Mouse (Mus musculus): ENCODE results near the gene Vamp9. TPM values are rescaled to one million over a fixed set of nuclear protein-coding genes. Genes with fewer than 3 reads are reported as not detected.
A peak's percentile ranks its signal among the peaks of the same experiment; 100 is the strongest.

Vamp9 gene
- 1 to 10 TPM in 2 of 4 experiments, under 1 TPM in 1, not detected in 1; 0.89 to 1.4 (median 1.3) TPM for total RNA-seq (2022)

GRCm38 (mm10) chr5:99906181-99906956 lies at the start of gene Vamp9:
Vamp9 (plus strand) TSS chr5:99906254.
- DNase-seq (ENCODE audit: low spot score in 2 of 2): peak; percentile 84 to 95

GRCm38 (mm10) chr5:99857106-99857637 lies 48.9 kb upstream of the Vamp9 start:
- no peak for DNase-seq (ENCODE audit: low spot score in 2 of 2)

- no peak for DNase-seq (ENCODE audit: low spot score in 2 of 2)
Observed at GRCm38 (mm10) chr5:99859637-99860433, 46.2 kb upstream of the Vamp9 start.

- DNase-seq (ENCODE audit: low spot score in 2 of 2): no peak
Observed at GRCm38 (mm10) chr5:99861816-99862215, 44.2 kb upstream of the Vamp9 start.

GRCm38 (mm10) chr5:99863656-99864380 lies 42.2 kb upstream of the Vamp9 start:
- no peak for DNase-seq (ENCODE audit: low spot score in 2 of 2)

- no peak for DNase-seq (ENCODE audit: low spot score in 2 of 2)
Observed at GRCm38 (mm10) chr5:99865779-99866178, 40.3 kb upstream of the Vamp9 start.

GRCm38 (mm10) chr5:99868286-99868685 lies 37.8 kb upstream of the Vamp9 start:
- no peak for DNase-seq (ENCODE audit: low spot score in 2 of 2)

- DNase-seq (ENCODE audit: low spot score in 2 of 2): no peak
Observed at GRCm38 (mm10) chr5:99868923-99869322, 37.1 kb upstream of the Vamp9 start.

GRCm38 (mm10) chr5:99877565-99877964 lies 28.5 kb upstream of the Vamp9 start:
- no peak for DNase-seq (ENCODE audit: low spot score in 2 of 2)

GRCm38 (mm10) chr5:99882441-99882840 lies 23.6 kb upstream of the Vamp9 start:
- no peak for DNase-seq (ENCODE audit: low spot score in 2 of 2)

- no peak for DNase-seq (ENCODE audit: low spot score in 2 of 2)
Observed at GRCm38 (mm10) chr5:99884035-99884434, 22.0 kb upstream of the Vamp9 start.

GRCm38 (mm10) chr5:99887133-99887532 lies 18.9 kb upstream of the Vamp9 start:
- no peak for DNase-seq (ENCODE audit: low spot score in 2 of 2)

- peak; percentile 56 to 75 for DNase-seq (ENCODE audit: low spot score in 2 of 2)
Observed at GRCm38 (mm10) chr5:99891516-99892441, 14.3 kb upstream of the Vamp9 start.

- DNase-seq (ENCODE audit: low spot score in 2 of 2): peak; percentile 23 to 31
Observed at GRCm38 (mm10) chr5:99900041-99900440, 6.0 kb upstream of the Vamp9 start.

- DNase-seq (ENCODE audit: low spot score in 2 of 2): no peak
Observed at GRCm38 (mm10) chr5:99905731-99906130, 323 bp upstream of the Vamp9 start.

- DNase-seq (ENCODE audit: low spot score in 2 of 2): no peak
Observed at GRCm38 (mm10) chr5:99915494-99915893, 9.4 kb downstream of the Vamp9 start.

GRCm38 (mm10) chr5:99922033-99922432 lies 16.0 kb downstream of the Vamp9 start:
- no peak for DNase-seq (ENCODE audit: low spot score in 2 of 2)

GRCm38 (mm10) chr5:99927951-99928350 lies 21.9 kb downstream of the Vamp9 start:
- DNase-seq (ENCODE audit: low spot score in 2 of 2): no peak

GRCm38 (mm10) chr5:99931910-99932309 lies 25.9 kb downstream of the Vamp9 start:
- DNase-seq (ENCODE audit: low spot score in 2 of 2): no peak

GRCm38 (mm10) chr5:99939440-99939839 lies 33.4 kb downstream of the Vamp9 start:
- DNase-seq (ENCODE audit: low spot score in 2 of 2): no peak

Measured in left cerebral cortex, adult 8-10 months (tissue).